In genomic region chr8:108538929-108539555, GRCm38 (mm10) we compare ENCODE assay signal across 15 mouse cellular contexts.
DNase-seq lines count a peak whose midpoint lies in the region; ATAC-seq lines count a peak whose summit lies in the region.
"Had no signal": no experiment of that assay in that cellular context is flagged by ENCODE, and none has a peak within 500 bp of the region (broad histone marks: within the 10 kb centered on the region; RNA-seq: fewer than 3 reads in every experiment).

No protein-coding gene starts in this region.

- peaks cover 38% of the 10 kb centered on the region for H3K4me1 ChIP-seq in hindbrain, embryonic 12.5 days
- no peaks in the 10 kb centered on the region for H3K4me1 ChIP-seq in hindbrain, embryonic 11.5 days (replicated peaks; ENCODE audit: control insufficient read depth, insufficient read depth, low read length)
- H3K4me1 ChIP-seq in hindbrain, embryonic 16.5 days (ENCODE audit: control insufficient read depth, insufficient read depth, low read depth, low read length) = peaks cover 4% of the 10 kb centered on the region
- H3K4me1 ChIP-seq in neural tube, embryonic 14.5 days (ENCODE audit: control insufficient read depth, insufficient read depth, low read length) = peaks cover 13% of the 10 kb centered on the region
- H3K4me1 ChIP-seq: stomach, embryonic 15.5 days had no signal

- no peak overlapping the region for H3K9ac ChIP-seq in hindbrain, embryonic 12.5 days
- H3K9ac ChIP-seq in hindbrain, embryonic 11.5 days (ENCODE audit: low read depth, low read length) = no peak overlapping the region
- H3K9ac ChIP-seq in hindbrain, embryonic 16.5 days (ENCODE audit: low read depth, low read length) = no peak overlapping the region
- H3K9ac ChIP-seq in neural tube, embryonic 14.5 days (replicated peaks; ENCODE audit: low read depth, low read length) = no peak overlapping the region
- H3K9ac ChIP-seq: heart, embryonic 15.5 days; stomach, embryonic 15.5 days had no signal

- peak overlapping the region; percentile 72 for H3K27ac ChIP-seq in hindbrain, embryonic 12.5 days
- H3K27ac ChIP-seq in hindbrain, embryonic 11.5 days (ENCODE audit: low read depth, low read length) = no peak overlapping the region
- peak overlapping the region; percentile 74 for H3K27ac ChIP-seq in hindbrain, embryonic 16.5 days (ENCODE audit: low read depth, low read length)
- H3K27ac ChIP-seq in neural tube, embryonic 14.5 days (ENCODE audit: low read depth, low read length) = peak overlapping the region; percentile 55; the same call in 1 of the 2 replicates
- H3K27ac ChIP-seq: gastrocnemius, adult 2 months; heart, embryonic 15.5 days; stomach, embryonic 15.5 days had no signal

- no peak for ATAC-seq in hindbrain, embryonic 12.5 days (ENCODE audit: low FRiP score)
- ATAC-seq in hindbrain, embryonic 11.5 days (ENCODE audit: low FRiP score) = no peak
- ATAC-seq in hindbrain, embryonic 16.5 days = no peak
- no peak for ATAC-seq in neural tube, embryonic 14.5 days (ENCODE audit: low read depth)

- WGBS in hindbrain, embryonic 12.5 days = 60% methylated on average over 8 of the region's 8 CpGs
- WGBS in hindbrain, embryonic 11.5 days = 71% methylated on average over 8 of the region's 8 CpGs
- WGBS in hindbrain, embryonic 16.5 days = 46% methylated on average over 8 of the region's 8 CpGs
- 48% methylated on average over 8 of the region's 8 CpGs for WGBS in neural tube, embryonic 14.5 days

- no peaks in the 10 kb centered on the region for H3K36me3 ChIP-seq in hindbrain, embryonic 12.5 days
- H3K36me3 ChIP-seq in hindbrain, embryonic 11.5 days (ENCODE audit: control insufficient read depth, insufficient read depth, low read length) = no peaks in the 10 kb centered on the region
- no peaks in the 10 kb centered on the region for H3K36me3 ChIP-seq in hindbrain, embryonic 16.5 days (ENCODE audit: control insufficient read depth, insufficient read depth, low read length)
- no peaks in the 10 kb centered on the region for H3K36me3 ChIP-seq in neural tube, embryonic 14.5 days (ENCODE audit: control insufficient read depth, insufficient read depth, low read length)
- H3K36me3 ChIP-seq: heart, embryonic 15.5 days; stomach, embryonic 15.5 days had no signal

- no peak overlapping the region for H3K4me3 ChIP-seq in hindbrain, embryonic 12.5 days
- H3K4me3 ChIP-seq in hindbrain, embryonic 11.5 days (ENCODE audit: low read depth, low read length) = no peak overlapping the region
- no peak overlapping the region for H3K4me3 ChIP-seq in hindbrain, embryonic 16.5 days (ENCODE audit: low read length)
- no peak overlapping the region for H3K4me3 ChIP-seq in neural tube, embryonic 14.5 days (ENCODE audit: low read depth, low read length)
- H3K4me3 ChIP-seq: gastrocnemius, adult 2 months; heart, embryonic 15.5 days; stomach, embryonic 15.5 days had no signal

- H3K9me3 ChIP-seq in hindbrain, embryonic 12.5 days (replicated peaks) = no peaks in the 10 kb centered on the region
- no peaks in the 10 kb centered on the region for H3K9me3 ChIP-seq in hindbrain, embryonic 11.5 days (ENCODE audit: control insufficient read depth, low read length)
- no peaks in the 10 kb centered on the region for H3K9me3 ChIP-seq in hindbrain, embryonic 16.5 days (ENCODE audit: control insufficient read depth, low read length)
- no peaks in the 10 kb centered on the region for H3K9me3 ChIP-seq in neural tube, embryonic 14.5 days (ENCODE audit: control insufficient read depth, low read length)
- H3K9me3 ChIP-seq: heart, embryonic 15.5 days; stomach, embryonic 15.5 days had no signal

- DNase-seq in hindbrain, embryonic 11.5 days (ENCODE audit: low spot score) = no peak
- peak; percentile 66 for DNase-seq in MN1 (ENCODE audit: low spot score)
- no peak for DNase-seq in testis, postnatal 14 days (ENCODE audit: low spot score)
- DNase-seq in left cerebral cortex, adult 11 months (ENCODE audit: low spot score) = no peak
- no peak for DNase-seq in left cerebral cortex, postnatal 25 days (ENCODE audit: low spot score in 2 of 2)
- DNase-seq: cerebellum, adult 9-11 months; embryo, embryonic 11 days; gastrocnemius, adult 2 months; kidney, adult 9 months; lung, adult 18-20 months had no signal

- no peaks in the 10 kb centered on the region for H3K27me3 ChIP-seq in hindbrain, embryonic 12.5 days
- H3K27me3 ChIP-seq in hindbrain, embryonic 11.5 days (ENCODE audit: control insufficient read depth, insufficient read depth, low read length) = no peaks in the 10 kb centered on the region
- H3K27me3 ChIP-seq in hindbrain, embryonic 16.5 days (replicated peaks; ENCODE audit: control insufficient read depth, insufficient read depth, low read length) = no peaks in the 10 kb centered on the region
- no peaks in the 10 kb centered on the region for H3K27me3 ChIP-seq in neural tube, embryonic 14.5 days (ENCODE audit: control insufficient read depth, insufficient read depth, low read length)
- H3K27me3 ChIP-seq: stomach, embryonic 15.5 days had no signal

- H3K4me2 ChIP-seq in hindbrain, embryonic 12.5 days (replicated peaks) = no peak overlapping the region
- no peak overlapping the region for H3K4me2 ChIP-seq in hindbrain, embryonic 11.5 days (replicated peaks; ENCODE audit: low read depth, low read length)
- peak overlapping the region; percentile 64 for H3K4me2 ChIP-seq in hindbrain, embryonic 16.5 days (ENCODE audit: low read length)
- 0 out of 2 replicates have a peak overlapping the region, but pooled peaks have one; percentile 49 for H3K4me2 ChIP-seq in neural tube, embryonic 14.5 days (ENCODE audit: low read depth, low read length)
- H3K4me2 ChIP-seq: heart, embryonic 15.5 days; stomach, embryonic 15.5 days had no signal

- intact Hi-C loops in left cerebral cortex, postnatal 25 days (cut with DNase I) = no loop called here

Comparison
In these comparisons a context has a peak if more than half of its experiments do, and no peak if none do; other contexts are left out.
1. H3K4me2 ChIP-seq: peak in hindbrain, embryonic 16.5 days (single experiment) and neural tube, embryonic 14.5 days (single experiment); none in hindbrain, embryonic 12.5 days (single experiment) and hindbrain, embryonic 11.5 days (single experiment).